Mouse (Mus musculus): ENCODE data around the gene Tfap2a. TPM values are rescaled to one million over a fixed set of nuclear protein-coding genes. Genes with fewer than 3 reads are reported as not detected.

The Tfap2a gene
- total RNA-seq, 4 experiments from 2014 or later: 0.09 to 0.19 (median 0.16) TPM; not detected in 1

- DNase-seq (ENCODE audit: low spot score): no peak
Measured at GRCm38 (mm10) chr13:40713241-40713640, 24.9 kb downstream of the Tfap2a start.

GRCm38 (mm10) chr13:40712526-40712832 lies 25.7 kb downstream of the Tfap2a start:
- DNase-seq (ENCODE audit: low spot score): no peak

- no peak for DNase-seq (ENCODE audit: low spot score)
Measured at GRCm38 (mm10) chr13:40711661-40712525, 26.3 kb downstream of the Tfap2a start.

- DNase-seq (ENCODE audit: low spot score): no peak
Measured at GRCm38 (mm10) chr13:40710062-40710342, 28.2 kb downstream of the Tfap2a start.

- no peak for DNase-seq (ENCODE audit: low spot score)
Measured at GRCm38 (mm10) chr13:40709321-40710061, 28.7 kb downstream of the Tfap2a start.

GRCm38 (mm10) chr13:40708913-40709312 lies 29.3 kb downstream of the Tfap2a start:
- no peak for DNase-seq (ENCODE audit: low spot score)

- no peak for DNase-seq (ENCODE audit: low spot score)
Measured at GRCm38 (mm10) chr13:40708271-40708670, 29.9 kb downstream of the Tfap2a start.

- no peak for DNase-seq (ENCODE audit: low spot score)
Measured at GRCm38 (mm10) chr13:40707646-40708045, 30.5 kb downstream of the Tfap2a start.

GRCm38 (mm10) chr13:40706612-40707011 lies 31.6 kb downstream of the Tfap2a start:
- no peak for DNase-seq (ENCODE audit: low spot score)

GRCm38 (mm10) chr13:40705821-40706425 lies 32.3 kb downstream of the Tfap2a start:
- no peak for DNase-seq (ENCODE audit: low spot score)

- DNase-seq (ENCODE audit: low spot score): no peak
Measured at GRCm38 (mm10) chr13:40704864-40705455, 33.2 kb downstream of the Tfap2a start.

- DNase-seq (ENCODE audit: low spot score): no peak
Measured at GRCm38 (mm10) chr13:40703982-40704501, 34.1 kb downstream of the Tfap2a start.

- DNase-seq (ENCODE audit: low spot score): no peak
Measured at GRCm38 (mm10) chr13:40703123-40703797, 34.9 kb downstream of the Tfap2a start.

- DNase-seq (ENCODE audit: low spot score): no peak
Measured at GRCm38 (mm10) chr13:40702361-40703122, 35.6 kb downstream of the Tfap2a start.

GRCm38 (mm10) chr13:40701691-40702090 lies 36.5 kb downstream of the Tfap2a start:
- DNase-seq (ENCODE audit: low spot score): no peak

- no peak for DNase-seq (ENCODE audit: low spot score)
Measured at GRCm38 (mm10) chr13:40685790-40686189, 52.4 kb downstream of the Tfap2a start.

- DNase-seq (ENCODE audit: low spot score): no peak
Measured at GRCm38 (mm10) chr13:40676730-40677129, 61.4 kb downstream of the Tfap2a start.
